ENCODE assay signal across 22 mouse cellular contexts in genomic region chr1:35763051-35763450, GRCm38 (mm10).
A peak's percentile ranks its signal among the peaks of the same experiment; 100 is the strongest.
DNase-seq lines count a peak whose midpoint lies in the region; ATAC-seq and TF ChIP-seq lines count a peak whose summit lies in the region.
"Had no signal": no experiment of that assay in that cellular context is flagged by ENCODE, and none has a peak within 500 bp of the region (broad histone marks: within the 10 kb centered on the region; RNA-seq: fewer than 3 reads in every experiment).

No protein-coding gene starts in this region.

- DNase-seq in embryonic facial prominence, embryonic 11.5 days (ENCODE audit: low spot score), result no peak
- DNase-seq in embryonic facial prominence, embryonic 10.5 days (ENCODE audit: low spot score), result no peak
- DNase-seq in hindbrain, postnatal 0 days (ENCODE audit: low spot score), result no peak
- DNase-seq in hindbrain, embryonic 11.5 days (ENCODE audit: low spot score), result no peak
- DNase-seq in midbrain, embryonic 10.5 days (ENCODE audit: low spot score), result no peak
- DNase-seq in left cerebral cortex, adult 9 months (ENCODE audit: low spot score in 2 of 2), result no peak
- DNase-seq: cerebellum, adult 2 months; cerebellum, postnatal 25 days; gastrocnemius, adult 2 months; heart, postnatal 10 days; liver, embryonic 13.5 days; lung, adult 2 months; thymus, postnatal 14 days had no signal

- H3K27ac ChIP-seq in embryonic facial prominence, embryonic 11.5 days (replicated peaks; ENCODE audit: low read depth, low read length), result no peak overlapping the region
- no peak overlapping the region for H3K27ac ChIP-seq in embryonic facial prominence, embryonic 10.5 days (replicated peaks)
- H3K27ac ChIP-seq in hindbrain, postnatal 0 days, result no peak overlapping the region
- no peak overlapping the region for H3K27ac ChIP-seq in hindbrain, embryonic 11.5 days (ENCODE audit: low read depth, low read length)
- peak overlapping the region; percentile 42 for H3K27ac ChIP-seq in midbrain, embryonic 10.5 days (replicated peaks)
- no peak overlapping the region for H3K27ac ChIP-seq in midbrain, embryonic 16.5 days (ENCODE audit: low read length)
- no peak overlapping the region for H3K27ac ChIP-seq in limb, embryonic 13.5 days
- H3K27ac ChIP-seq: embryonic facial prominence, embryonic 15.5 days; gastrocnemius, adult 2 months; heart, embryonic 10.5 days; liver, embryonic 13.5 days; macrophage; neural tube, embryonic 13.5 days had no signal

- TF ChIP-seq CTCF in hindbrain, postnatal 0 days (IDR thresholded peaks at IDR 0.05; ENCODE audit: low read depth), result no peak

- no peaks in the 10 kb centered on the region for H3K27me3 ChIP-seq in embryonic facial prominence, embryonic 11.5 days (ENCODE audit: control insufficient read depth, insufficient read depth, low read length)
- H3K27me3 ChIP-seq in embryonic facial prominence, embryonic 10.5 days (replicated peaks; ENCODE audit: low read depth, poor library complexity, severe bottlenecking), result no peaks in the 10 kb centered on the region
- no peaks in the 10 kb centered on the region for H3K27me3 ChIP-seq in hindbrain, postnatal 0 days (ENCODE audit: insufficient read depth, low read length)
- no peaks in the 10 kb centered on the region for H3K27me3 ChIP-seq in hindbrain, embryonic 11.5 days (ENCODE audit: control insufficient read depth, insufficient read depth, low read length)
- no peaks in the 10 kb centered on the region for H3K27me3 ChIP-seq in midbrain, embryonic 10.5 days (ENCODE audit: low read depth, poor library complexity, severe bottlenecking)
- H3K27me3 ChIP-seq in midbrain, embryonic 16.5 days (ENCODE audit: control insufficient read depth, insufficient read depth, low read depth, low read length), result no peaks in the 10 kb centered on the region
- H3K27me3 ChIP-seq in limb, embryonic 13.5 days, result no peaks in the 10 kb centered on the region
- H3K27me3 ChIP-seq: embryonic facial prominence, embryonic 15.5 days; liver, embryonic 13.5 days; neural tube, embryonic 13.5 days had no signal

- H3K4me3 ChIP-seq in embryonic facial prominence, embryonic 11.5 days (ENCODE audit: low read depth, low read length), result no peak overlapping the region
- no peak overlapping the region for H3K4me3 ChIP-seq in embryonic facial prominence, embryonic 10.5 days
- H3K4me3 ChIP-seq in hindbrain, postnatal 0 days (ENCODE audit: low read length), result no peak overlapping the region
- no peak overlapping the region for H3K4me3 ChIP-seq in hindbrain, embryonic 11.5 days (ENCODE audit: low read depth, low read length)
- H3K4me3 ChIP-seq in midbrain, embryonic 10.5 days, result no peak overlapping the region
- H3K4me3 ChIP-seq in midbrain, embryonic 16.5 days (ENCODE audit: low read depth, low read length), result no peak overlapping the region
- no peak overlapping the region for H3K4me3 ChIP-seq in limb, embryonic 13.5 days
- H3K4me3 ChIP-seq: embryonic facial prominence, embryonic 15.5 days; gastrocnemius, adult 2 months; heart, embryonic 10.5 days; liver, embryonic 13.5 days; myocyte; neural tube, embryonic 13.5 days had no signal

- H3K9ac ChIP-seq in embryonic facial prominence, embryonic 11.5 days (replicated peaks; ENCODE audit: low read length), result no peak overlapping the region
- H3K9ac ChIP-seq in hindbrain, postnatal 0 days (replicated peaks; ENCODE audit: low read length), result no peak overlapping the region
- no peak overlapping the region for H3K9ac ChIP-seq in hindbrain, embryonic 11.5 days (ENCODE audit: low read depth, low read length)
- H3K9ac ChIP-seq in midbrain, embryonic 16.5 days (ENCODE audit: low read depth, low read length), result no peak overlapping the region
- no peak overlapping the region for H3K9ac ChIP-seq in limb, embryonic 13.5 days
- H3K9ac ChIP-seq: embryonic facial prominence, embryonic 15.5 days; liver, embryonic 13.5 days; neural tube, embryonic 13.5 days had no signal

- no peaks in the 10 kb centered on the region for H3K9me3 ChIP-seq in embryonic facial prominence, embryonic 11.5 days (replicated peaks; ENCODE audit: control insufficient read depth, low read length)
- H3K9me3 ChIP-seq in embryonic facial prominence, embryonic 10.5 days, result no peaks in the 10 kb centered on the region
- no peaks in the 10 kb centered on the region for H3K9me3 ChIP-seq in hindbrain, postnatal 0 days (ENCODE audit: low read length)
- no peaks in the 10 kb centered on the region for H3K9me3 ChIP-seq in hindbrain, embryonic 11.5 days (ENCODE audit: control insufficient read depth, low read length)
- H3K9me3 ChIP-seq in midbrain, embryonic 10.5 days (replicated peaks), result no peaks in the 10 kb centered on the region
- H3K9me3 ChIP-seq in midbrain, embryonic 16.5 days (replicated peaks; ENCODE audit: control insufficient read depth, low read length, poor library complexity, severe bottlenecking), result no peaks in the 10 kb centered on the region
- H3K9me3 ChIP-seq in limb, embryonic 13.5 days, result no peaks in the 10 kb centered on the region
- H3K9me3 ChIP-seq: embryonic facial prominence, embryonic 15.5 days; heart, embryonic 10.5 days; liver, embryonic 13.5 days; neural tube, embryonic 13.5 days had no signal

- no peaks in the 10 kb centered on the region for H3K36me3 ChIP-seq in embryonic facial prominence, embryonic 11.5 days (replicated peaks; ENCODE audit: control insufficient read depth, insufficient read depth, low read depth, low read length)
- H3K36me3 ChIP-seq in embryonic facial prominence, embryonic 10.5 days (replicated peaks), result no peaks in the 10 kb centered on the region
- H3K36me3 ChIP-seq in hindbrain, postnatal 0 days (ENCODE audit: insufficient read depth, low read length), result no peaks in the 10 kb centered on the region
- no peaks in the 10 kb centered on the region for H3K36me3 ChIP-seq in hindbrain, embryonic 11.5 days (ENCODE audit: control insufficient read depth, insufficient read depth, low read length)
- H3K36me3 ChIP-seq in midbrain, embryonic 10.5 days, result no peaks in the 10 kb centered on the region
- no peaks in the 10 kb centered on the region for H3K36me3 ChIP-seq in midbrain, embryonic 16.5 days (ENCODE audit: control insufficient read depth, insufficient read depth, low read length)
- no peaks in the 10 kb centered on the region for H3K36me3 ChIP-seq in limb, embryonic 13.5 days
- H3K36me3 ChIP-seq: embryonic facial prominence, embryonic 15.5 days; heart, embryonic 10.5 days; liver, embryonic 13.5 days; neural tube, embryonic 13.5 days had no signal

- no peaks in the 10 kb centered on the region for H3K4me1 ChIP-seq in embryonic facial prominence, embryonic 11.5 days (ENCODE audit: control insufficient read depth, insufficient read depth, low read length)
- no peaks in the 10 kb centered on the region for H3K4me1 ChIP-seq in embryonic facial prominence, embryonic 10.5 days
- no peaks in the 10 kb centered on the region for H3K4me1 ChIP-seq in hindbrain, postnatal 0 days (ENCODE audit: insufficient read depth, low read length)
- H3K4me1 ChIP-seq in hindbrain, embryonic 11.5 days (replicated peaks; ENCODE audit: control insufficient read depth, insufficient read depth, low read length), result no peaks in the 10 kb centered on the region
- peaks cover 6% of the 10 kb centered on the region; the same call in 1 of the 2 replicates for H3K4me1 ChIP-seq in midbrain, embryonic 10.5 days
- H3K4me1 ChIP-seq in midbrain, embryonic 16.5 days (ENCODE audit: control insufficient read depth, insufficient read depth, low read length), result no peaks in the 10 kb centered on the region
- peaks cover 13% of the 10 kb centered on the region; the same call in 1 of the 2 replicates for H3K4me1 ChIP-seq in limb, embryonic 13.5 days
- H3K4me1 ChIP-seq: heart, embryonic 10.5 days; liver, embryonic 13.5 days; neural tube, embryonic 13.5 days had no signal

- no peak overlapping the region for H3K4me2 ChIP-seq in embryonic facial prominence, embryonic 11.5 days (ENCODE audit: low read depth, low read length)
- no peak overlapping the region for H3K4me2 ChIP-seq in hindbrain, postnatal 0 days (ENCODE audit: low read depth, low read length)
- no peak overlapping the region for H3K4me2 ChIP-seq in hindbrain, embryonic 11.5 days (replicated peaks; ENCODE audit: low read depth, low read length)
- H3K4me2 ChIP-seq in midbrain, embryonic 16.5 days (ENCODE audit: low read length), result no peak overlapping the region
- H3K4me2 ChIP-seq in limb, embryonic 13.5 days (replicated peaks), result no peak overlapping the region
- H3K4me2 ChIP-seq: embryonic facial prominence, embryonic 15.5 days; liver, embryonic 13.5 days; neural tube, embryonic 13.5 days had no signal

- 0 out of 2 replicates have a peak, but pooled peaks have one; percentile 34 for ATAC-seq in embryonic facial prominence, embryonic 11.5 days (replicated peaks; ENCODE audit: insufficient number of reproducible peaks, low FRiP score, low TSS enrichment, low read depth)
- peak; percentile 38; the same call in 1 of the 2 replicates for ATAC-seq in hindbrain, postnatal 0 days
- ATAC-seq in hindbrain, embryonic 11.5 days (ENCODE audit: low FRiP score), result no peak
- ATAC-seq in midbrain, embryonic 16.5 days, result no peak
- ATAC-seq in limb, embryonic 13.5 days (ENCODE audit: low FRiP score, low read depth), result 0 out of 2 replicates have a peak, but pooled peaks have one; percentile 36
- ATAC-seq: forebrain, embryonic 14.5 days; intestine, postnatal 0 days had no signal

- 91% methylated on average over 9 of the region's 9 CpGs for WGBS in embryonic facial prominence, embryonic 11.5 days
- WGBS in embryonic facial prominence, embryonic 10.5 days, result 91% methylated on average over 9 of the region's 9 CpGs
- 92% methylated on average over 9 of the region's 9 CpGs for WGBS in hindbrain, postnatal 0 days
- 92% methylated on average over 9 of the region's 9 CpGs for WGBS in hindbrain, embryonic 11.5 days
- WGBS in midbrain, embryonic 10.5 days, result 92% methylated on average over 9 of the region's 9 CpGs
- 91% methylated on average over 9 of the region's 9 CpGs for WGBS in midbrain, embryonic 16.5 days
- 88% methylated on average over 9 of the region's 9 CpGs for WGBS in limb, embryonic 13.5 days

Comparison
In these comparisons a context has a peak if more than half of its experiments do, and no peak if none do; other contexts are left out.
1. ATAC-seq: peak in embryonic facial prominence, embryonic 11.5 days (single experiment), hindbrain, postnatal 0 days (single experiment) and limb, embryonic 13.5 days (single experiment); none in hindbrain, embryonic 11.5 days (single experiment) and midbrain, embryonic 16.5 days (single experiment).